ENCODE assay signal across 8 mouse cellular contexts in the genomic region with DNA sequence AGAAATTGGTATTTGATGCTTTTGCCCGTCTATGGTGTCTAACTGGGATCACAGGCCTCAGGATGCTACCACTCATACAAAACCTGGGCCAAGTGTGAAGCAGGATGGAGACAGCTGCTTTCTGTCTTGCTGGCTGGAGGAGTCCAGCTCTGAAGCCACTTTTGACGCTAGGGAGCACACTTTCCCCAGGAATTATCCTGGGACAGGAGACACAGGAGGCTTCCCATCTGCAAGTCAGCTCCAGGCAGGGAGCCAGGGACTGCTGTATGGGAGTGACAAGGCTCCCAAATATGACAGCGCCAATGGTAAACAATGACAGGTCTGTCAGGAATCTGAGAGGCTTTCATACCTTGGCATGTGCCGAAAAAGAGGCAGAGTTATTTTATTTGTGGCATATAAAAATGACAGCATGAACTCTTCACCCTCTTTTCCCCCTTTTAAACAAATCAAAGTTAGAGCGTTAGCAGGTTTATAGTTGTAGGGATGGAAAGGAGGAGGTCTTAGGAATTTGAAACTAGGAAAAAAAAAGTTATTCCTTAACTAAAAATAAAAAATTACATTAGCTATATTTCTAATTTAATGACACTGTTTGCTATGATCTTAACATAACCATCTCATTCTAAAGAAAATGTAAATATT.
DNase-seq lines count a peak whose midpoint lies in the region; ATAC-seq and TF ChIP-seq lines count a peak whose summit lies in the region.

No protein-coding gene starts in this region.

- TF ChIP-seq POLR2A in cortical plate, adult 2 months (IDR thresholded peaks at IDR 0.05; ENCODE audit: extremely low read depth, insufficient read depth, low read length), result no peak

- DNase-seq in gastrocnemius, postnatal 10 days, result peak; percentile 16
- no peak for DNase-seq in gastrocnemius, postnatal 36 days
- peak; percentile 72 for DNase-seq in heart, embryonic 10.5 days (ENCODE audit: low spot score)
- DNase-seq in kidney, postnatal 4 days, result peak; percentile 75 to 78
- peak; percentile 54 for DNase-seq in lung, postnatal 0 days (ENCODE audit: low spot score)
- peak; percentile 68 for DNase-seq in right cerebral cortex, postnatal 14 days
- no peak for DNase-seq in spleen, adult 12 weeks (ENCODE audit: low spot score)

- 42% methylated on average over 5 of the region's 5 CpGs for WGBS in heart, embryonic 10.5 days
- WGBS in lung, postnatal 0 days, result 12% methylated on average over 5 of the region's 5 CpGs

- TF ChIP-seq CTCF in cortical plate, adult 2 months (IDR thresholded peaks at IDR 0.05; ENCODE audit: extremely low read depth, insufficient read depth, low read length), result peak; percentile 48
- TF ChIP-seq CTCF in lung, postnatal 0 days (IDR thresholded peaks at IDR 0.05), result peak; percentile 61

- no peaks in the 10 kb centered on the region for H3K36me3 ChIP-seq in heart, embryonic 10.5 days
- no peaks in the 10 kb centered on the region for H3K36me3 ChIP-seq in lung, postnatal 0 days (ENCODE audit: insufficient read depth, low read length)

- no peak overlapping the region for H3K9ac ChIP-seq in lung, postnatal 0 days (replicated peaks; ENCODE audit: low read depth)

- intact Hi-C loops in gastrocnemius, postnatal 36 days (cut with DNase I), result no loop called here

- no peaks in the 10 kb centered on the region for H3K4me1 ChIP-seq in cortical plate, adult 2 months (ENCODE audit: control insufficient read depth, insufficient read depth, low read length)
- no peaks in the 10 kb centered on the region for H3K4me1 ChIP-seq in heart, embryonic 10.5 days
- H3K4me1 ChIP-seq in lung, postnatal 0 days (ENCODE audit: insufficient read depth, low read depth, low read length), result no peaks in the 10 kb centered on the region

- no peak for TF ChIP-seq EP300 in lung, postnatal 0 days (IDR thresholded peaks at IDR 0.05)

- no peak overlapping the region for H3K4me2 ChIP-seq in lung, postnatal 0 days (replicated peaks; ENCODE audit: low read depth, low read length)

- no peaks in the 10 kb centered on the region for H3K27me3 ChIP-seq in heart, embryonic 10.5 days (ENCODE audit: insufficient read depth, poor library complexity, severe bottlenecking)
- H3K27me3 ChIP-seq in lung, postnatal 0 days (replicated peaks; ENCODE audit: insufficient read depth, low read length), result no peaks in the 10 kb centered on the region

- no peak overlapping the region for H3K27ac ChIP-seq in cortical plate, adult 2 months (ENCODE audit: insufficient read depth, low read length)
- H3K27ac ChIP-seq in heart, embryonic 10.5 days, result no peak overlapping the region
- H3K27ac ChIP-seq in lung, postnatal 0 days (ENCODE audit: low read length), result no peak overlapping the region

- no peak overlapping the region for H3K4me3 ChIP-seq in cortical plate, adult 2 months (ENCODE audit: insufficient read depth, low read length)
- H3K4me3 ChIP-seq in heart, embryonic 10.5 days, result no peak overlapping the region
- no peak overlapping the region for H3K4me3 ChIP-seq in lung, postnatal 0 days (ENCODE audit: low read depth, low read length)

- no peaks in the 10 kb centered on the region for H3K9me3 ChIP-seq in heart, embryonic 10.5 days
- no peaks in the 10 kb centered on the region for H3K9me3 ChIP-seq in lung, postnatal 0 days (ENCODE audit: low read length)

- peak; percentile 58 for ATAC-seq in lung, postnatal 0 days

Comparison
In these comparisons a context has a peak if more than half of its experiments do, and no peak if none do; other contexts are left out.
1. DNase-seq: peak in gastrocnemius, postnatal 10 days (single experiment), heart, embryonic 10.5 days (single experiment), kidney, postnatal 4 days (2 of 2), lung, postnatal 0 days (single experiment) and right cerebral cortex, postnatal 14 days (single experiment); none in gastrocnemius, postnatal 36 days (0 of 2) and spleen, adult 12 weeks (single experiment).